Mouse (Mus musculus) heart, postnatal 0 days (tissue): ENCODE results near the gene Hmga2. TPM values are rescaled to one million over a fixed set of nuclear protein-coding genes. Genes with fewer than 3 reads are reported as not detected.
A peak's percentile ranks its signal among the peaks of the same experiment; 100 is the strongest.

ENCODE experiments used
- ATAC-seq: fragments of 200-750 bp; cut with Nextera tagmentation; 2 replicates; pipeline ENCODE4 v1.8.0; 2017; ENCODE audit warnings: low read depth, moderate number of reproducible peaks, moderate library complexity; ENCODE audit not compliant: insufficient read depth
- DNase-seq: peaks from one replicate; pipeline ENCODE4 v3.0.0-alpha.2; 2016; ENCODE audit warnings: low spot score
- H3K27ac ChIP-seq: fragments of 300-500 bp; sonication (generic); 2 replicates; pipeline ENCODE4 v1.5.1; 2014; ENCODE audit warnings: low read depth, mild to moderate bottlenecking
- H3K27me3 ChIP-seq: fragments of 300-500 bp; sonication (generic); 2 replicates; pipeline ENCODE4 v1.6.1; 2014; ENCODE audit warnings: low read length, mixed read lengths; ENCODE audit not compliant: control insufficient read depth, insufficient read depth
- H3K36me3 ChIP-seq: fragments of 300-500 bp; sonication (generic); replicated peaks from 2 replicates; pipeline ENCODE4 v1.6.1; 2014; ENCODE audit warnings: low read length, mixed read lengths; ENCODE audit not compliant: control insufficient read depth, insufficient read depth
- H3K4me1 ChIP-seq: fragments of 300-500 bp; sonication (generic); 2 replicates; pipeline ENCODE4 v1.6.1; 2014; ENCODE audit warnings: antibody characterized with exemption; ENCODE audit not compliant: control insufficient read depth, insufficient read depth
- H3K4me2 ChIP-seq: fragments of 300-500 bp; sonication (generic); 2 replicates; pipeline ENCODE4 v1.6.1; 2014; ENCODE audit warnings: low read depth, mild to moderate bottlenecking, low read length, moderate library complexity
- H3K4me3 ChIP-seq: fragments of 300-500 bp; sonication (generic); 2 replicates; pipeline ENCODE4 v1.5.1; 2014; ENCODE audit warnings: low read depth, low read length
- H3K9ac ChIP-seq: fragments of 300-500 bp; sonication (generic); replicated peaks from 2 replicates; pipeline ENCODE4 v1.6.1; 2014; ENCODE audit warnings: low read depth, low read length, mixed read lengths
- H3K9me3 ChIP-seq: fragments of 300-500 bp; sonication (generic); replicated peaks from 2 replicates; pipeline ENCODE4 v1.6.1; 2016; ENCODE audit warnings: low read length; ENCODE audit not compliant: control insufficient read depth
- CTCF ChIP-seq: IDR thresholded peaks from 2 replicates; pipeline ENCODE4 v1.5.1; 2016; ENCODE audit warnings: antibody characterized with exemption, control low read depth, low read depth
- EP300 ChIP-seq: IDR thresholded peaks from 2 replicates; pipeline ENCODE4 v1.6.1; 2016; ENCODE audit warnings: antibody characterized with exemption, low read depth
- WGBS: fragments of 180-500 bp; shearing (Covaris S2); extraction: QIAGEN DNeasy Blood & Tissue Kit; methylation state at CpG from one replicate; pipeline ENCODE4 v1.1.7; 2014; 5-methylcytosine and 5-hydroxymethylcytosine counted together
- polyA plus RNA-seq: library from polyadenylated mRNA; unstranded; fragments of >200 nt; fragmentation: Nextera tagmentation; extraction: Ambion mirVana; gene quantifications from 2 replicates; pipeline ENCODE4 v1.2.1, GENCODE M21; 2015
- total RNA-seq: library from RNA; depleted of rRNA; stranded (reverse); fragments of >200 nt; gene quantifications from 2 replicates; pipeline ENCODE4 v1.2.3, GENCODE M21; 2014; ENCODE audit warnings: low replicate concordance

Hmga2 gene
- total and polyA plus RNA-seq, 2 experiments from 2014 or later = 0.53 to 1.0 TPM

- TF ChIP-seq EP300 (no peak), CTCF (no peak)
- no peak overlapping the region for H3K27ac ChIP-seq
- H3K27me3 ChIP-seq = no peaks in the 10 kb centered on the region
- peaks cover 12% of the 10 kb centered on the region; the same call in 1 of the 2 replicates for H3K4me1 ChIP-seq
- 39% methylated on average over 8 of the region's 8 CpGs for WGBS
- ATAC-seq (0 out of 2 replicates have a peak, but pooled peaks have one; percentile 33), DNase-seq (peak; percentile 40)
- no peaks in the 10 kb centered on the region for H3K9me3 ChIP-seq
- no peaks in the 10 kb centered on the region for H3K36me3 ChIP-seq
- H3K4me2 ChIP-seq = no peak overlapping the region
- no peak overlapping the region for H3K4me3 ChIP-seq
- H3K9ac ChIP-seq = no peak overlapping the region
Measured at GRCm38 (mm10) chr10:120401787-120402186, 74.5 kb downstream of the Hmga2 start.

- H3K27me3 ChIP-seq = no peaks in the 10 kb centered on the region
- H3K9me3 ChIP-seq = no peaks in the 10 kb centered on the region
- TF ChIP-seq EP300 = no peak
- TF ChIP-seq CTCF = no peak
- ATAC-seq (no peak), DNase-seq (peak; percentile 9)
- no peak overlapping the region for H3K4me2 ChIP-seq
- H3K4me3 ChIP-seq = no peak overlapping the region
- WGBS = 62% methylated on average over 9 of the region's 9 CpGs
- H3K9ac ChIP-seq = no peak overlapping the region
- peak overlapping the region; percentile 6; the same call in 1 of the 2 replicates for H3K27ac ChIP-seq
- H3K36me3 ChIP-seq = no peaks in the 10 kb centered on the region
- peaks cover 12% of the 10 kb centered on the region; the same call in 1 of the 2 replicates for H3K4me1 ChIP-seq
Measured at GRCm38 (mm10) chr10:120399846-120400510, 76.3 kb downstream of the Hmga2 start.

- Histone ChIP-seq H3K36me3 (no peaks in the 10 kb centered on the region), H3K9me3 (no peaks in the 10 kb centered on the region), H3K4me3 (no peak overlapping the region), H3K4me2 (no peak overlapping the region), H3K4me1 (peaks cover 12% of the 10 kb centered on the region; the same call in 1 of the 2 replicates), H3K27me3 (no peaks in the 10 kb centered on the region), H3K27ac (no peak overlapping the region), H3K9ac (no peak overlapping the region)
- ATAC-seq = no peak
- 35% methylated on average over 6 of the region's 6 CpGs for WGBS
- no peak for DNase-seq
- TF ChIP-seq EP300 = no peak
Measured at GRCm38 (mm10) chr10:120398745-120399144, 77.5 kb downstream of the Hmga2 start.

- 81% methylated on average over 17 of the region's 17 CpGs for WGBS
- ATAC-seq = no peak
- Histone ChIP-seq H3K36me3 (no peaks in the 10 kb centered on the region), H3K4me2 (no peak overlapping the region), H3K4me3 (no peak overlapping the region), H3K4me1 (peaks cover 8% of the 10 kb centered on the region; the same call in 1 of the 2 replicates), H3K9ac (no peak overlapping the region), H3K27me3 (no peaks in the 10 kb centered on the region), H3K9me3 (no peaks in the 10 kb centered on the region), H3K27ac (no peak overlapping the region)
- TF ChIP-seq EP300 = no peak
- TF ChIP-seq CTCF = no peak
- DNase-seq = no peak
Measured at GRCm38 (mm10) chr10:120397211-120397631, 79.0 kb downstream of the Hmga2 start.

- Histone ChIP-seq H3K4me3 (no peak overlapping the region), H3K9ac (no peak overlapping the region), H3K9me3 (no peaks in the 10 kb centered on the region), H3K27ac (no peak overlapping the region), H3K4me1 (peaks cover 8% of the 10 kb centered on the region; the same call in 1 of the 2 replicates), H3K27me3 (no peaks in the 10 kb centered on the region), H3K36me3 (no peaks in the 10 kb centered on the region), H3K4me2 (no peak overlapping the region)
- 69% methylated on average over 6 of the region's 6 CpGs for WGBS
- TF ChIP-seq CTCF (no peak), EP300 (no peak)
- ATAC-seq = no peak
- DNase-seq = no peak
Measured at GRCm38 (mm10) chr10:120395550-120395949, 80.7 kb downstream of the Hmga2 start.

GRCm38 (mm10) chr10:120394740-120395139 lies 81.5 kb downstream of the Hmga2 start:
- no peak overlapping the region for H3K4me2 ChIP-seq
- no peak for ATAC-seq
- TF ChIP-seq CTCF (no peak), EP300 (no peak)
- H3K27ac ChIP-seq = no peak overlapping the region
- H3K9ac ChIP-seq = no peak overlapping the region
- H3K36me3 ChIP-seq = no peaks in the 10 kb centered on the region
- H3K4me1 ChIP-seq = peaks cover 4% of the 10 kb centered on the region; the same call in 1 of the 2 replicates
- no peaks in the 10 kb centered on the region for H3K27me3 ChIP-seq
- no peak for DNase-seq
- WGBS = 84% methylated on average over 9 of the region's 9 CpGs
- no peaks in the 10 kb centered on the region for H3K9me3 ChIP-seq
- no peak overlapping the region for H3K4me3 ChIP-seq
